19 mouse cellular contexts compared by ENCODE assay signal in the genomic region with DNA sequence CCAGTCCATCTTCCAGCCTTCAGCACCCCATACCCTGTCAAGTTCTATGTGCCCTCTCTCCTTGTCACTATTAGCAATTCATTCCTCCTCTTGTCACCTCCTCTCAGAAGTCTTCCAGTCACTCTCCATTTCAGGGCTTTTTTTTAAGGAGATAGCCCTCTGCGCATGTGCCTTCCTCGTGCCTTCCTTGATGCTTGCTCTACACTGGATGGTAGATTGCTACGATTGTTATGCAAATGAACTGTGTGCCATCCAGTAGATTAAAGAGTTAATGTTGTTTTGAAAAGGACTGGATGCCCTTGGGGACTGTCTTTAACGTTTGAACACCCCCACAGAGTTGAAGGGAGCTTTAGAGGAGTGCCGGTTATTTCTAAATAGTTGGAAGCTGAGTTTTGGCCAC. TPM values are rescaled to one million over a fixed set of nuclear protein-coding genes. Genes with fewer than 3 reads are reported as not detected.
"Had no signal": no experiment of that assay in that cellular context is flagged by ENCODE, and none has a peak within 500 bp of the region (broad histone marks: within the 10 kb centered on the region; RNA-seq: fewer than 3 reads in every experiment).

No protein-coding gene starts in this region.

- DNase-seq: heart, postnatal 14 days; heart, postnatal 36 days; heart, postnatal 4 days; kidney, adult 11 months; kidney, adult 18-20 months; kidney, adult 2 months; kidney, adult 8-10 months; kidney, adult 9 months; kidney, postnatal 10 days; kidney, postnatal 14 days; kidney, postnatal 25 days; kidney, postnatal 36 days; kidney, postnatal 4 days; layer of hippocampus, adult 9-11 months; layer of hippocampus, postnatal 36 days had no signal

RNA-seq across cellular contexts. Expression of a gene that starts 14.4 kb away (rescaled TPM):
- total RNA-seq: heart, postnatal 4 days; hematopoietic stem cell, adult 5-6 weeks; hindbrain, postnatal 0 days had no signal

RNA-seq across cellular contexts. Expression of a gene that starts 46.1 kb away (rescaled TPM):
- total RNA-seq: hematopoietic stem cell, adult 5-6 weeks; layer of hippocampus, postnatal 36 days; left cerebral cortex, adult 18-20 months; left cerebral cortex, adult 2 months had no signal
